Mouse (Mus musculus): Measurements from ENCODE around the gene Acer2. TPM values are rescaled to one million over a fixed set of nuclear protein-coding genes. Genes with fewer than 3 reads are reported as not detected.

Acer2 gene
- polyA plus RNA-seq, 1 experiment from 2014 or later, result 7.0 TPM

- Histone ChIP-seq H3K27me3 (ENCODE audit: control insufficient read depth, insufficient read depth, low read length) (no peaks in the 10 kb centered on the region), H3K4me3 (ENCODE audit: low read depth, low read length) (peak overlapping the region; percentile 99), H3K36me3 (ENCODE audit: control insufficient read depth, insufficient read depth, low read length) (peaks cover 22% of the 10 kb centered on the region), H3K9ac (ENCODE audit: low read length) (peak overlapping the region; percentile 99), H3K4me2 (peak overlapping the region; percentile 79), H3K9me3 (ENCODE audit: control insufficient read depth, low read length) (no peaks in the 10 kb centered on the region), H3K4me1 (ENCODE audit: control insufficient read depth, insufficient read depth, low read length) (peaks cover 8% of the 10 kb centered on the region), H3K27ac (ENCODE audit: low read depth, low read length) (peak overlapping the region; percentile 86)
- DNase-seq (ENCODE audit: low spot score, missing footprints), result peak; percentile 87
- WGBS, result 2% methylated on average over 50 of the region's 50 CpGs
- no peak for ATAC-seq (ENCODE audit: low FRiP score)
These were observed 17.7 kb upstream of the Acer2 start for GRCm38 (mm10) chr4:86856304-86857112.

- Histone ChIP-seq H3K9ac (ENCODE audit: low read length) (peak within 1 kb of the TSS; percentile 99), H3K27ac (ENCODE audit: low read depth, low read length) (peak within 1 kb of the TSS; percentile 86), H3K4me3 (ENCODE audit: low read depth, low read length) (peak within 1 kb of the TSS; percentile 99), H3K4me2 (peak within 1 kb of the TSS; percentile 81), H3K36me3 (ENCODE audit: control insufficient read depth, insufficient read depth, low read length) (peaks cover 22% of the 10 kb centered on the region), H3K9me3 (ENCODE audit: control insufficient read depth, low read length) (no peaks in the 10 kb centered on the region), H3K27me3 (ENCODE audit: control insufficient read depth, insufficient read depth, low read length) (no peaks in the 10 kb centered on the region), H3K4me1 (ENCODE audit: control insufficient read depth, insufficient read depth, low read length) (peaks cover 8% of the 10 kb centered on the region)
- ATAC-seq (ENCODE audit: low FRiP score), result peak; percentile 98
- under 1% methylated on average over 68 of the region's 68 CpGs for WGBS
- DNase-seq (ENCODE audit: low spot score, missing footprints), result peak; percentile 99
These were observed 16.8 kb upstream of the Acer2 start, which contains the start of gene Rps6 for GRCm38 (mm10) chr4:86857113-86858069. Gene Rps6, minus strand, starts transcription at chr4:86857412.

DNA sequence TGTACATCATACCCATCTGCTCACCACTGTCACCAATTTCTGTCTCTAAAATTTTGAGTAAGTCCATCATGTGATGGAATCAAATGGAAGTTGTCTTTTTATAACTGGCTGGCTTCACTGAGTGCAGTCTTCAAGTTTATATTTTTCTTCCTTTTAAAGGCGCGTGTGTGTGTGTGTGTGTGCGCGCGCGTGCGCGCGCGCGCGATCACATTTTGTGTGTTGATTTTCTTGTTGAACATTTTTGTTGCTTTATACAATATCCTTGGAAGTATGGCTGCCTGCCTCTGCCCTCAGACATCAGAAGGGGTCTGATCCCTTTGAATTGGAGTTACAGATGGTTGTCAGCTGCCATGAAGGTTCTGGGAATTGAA is 16.1 kb upstream of the Acer2 start:
- Histone ChIP-seq H3K4me2 (peak overlapping the region; percentile 81), H3K27ac (ENCODE audit: low read depth, low read length) (no peak overlapping the region), H3K9me3 (ENCODE audit: control insufficient read depth, low read length) (no peaks in the 10 kb centered on the region), H3K9ac (ENCODE audit: low read length) (peak overlapping the region; percentile 99), H3K4me1 (ENCODE audit: control insufficient read depth, insufficient read depth, low read length) (peaks cover 8% of the 10 kb centered on the region), H3K4me3 (ENCODE audit: low read depth, low read length) (peak overlapping the region; percentile 99), H3K27me3 (ENCODE audit: control insufficient read depth, insufficient read depth, low read length) (no peaks in the 10 kb centered on the region), H3K36me3 (ENCODE audit: control insufficient read depth, insufficient read depth, low read length) (peaks cover 19% of the 10 kb centered on the region)
- ATAC-seq (ENCODE audit: low FRiP score) (no peak), DNase-seq (ENCODE audit: low spot score, missing footprints) (no peak)
- WGBS, result 64% methylated on average over 12 of the region's 12 CpGs

- no peak overlapping the region for H3K4me2 ChIP-seq
- DNase-seq (ENCODE audit: low spot score, missing footprints), result no peak
- H3K4me3 ChIP-seq (ENCODE audit: low read depth, low read length), result no peak overlapping the region
- no peak overlapping the region for H3K27ac ChIP-seq (ENCODE audit: low read depth, low read length)
- H3K9ac ChIP-seq (ENCODE audit: low read length), result no peak overlapping the region
- H3K27me3 ChIP-seq (ENCODE audit: control insufficient read depth, insufficient read depth, low read length), result no peaks in the 10 kb centered on the region
- no peaks in the 10 kb centered on the region for H3K9me3 ChIP-seq (ENCODE audit: control insufficient read depth, low read length)
- no peak for ATAC-seq (ENCODE audit: low FRiP score)
- WGBS, result 84% methylated on average over 5 of the region's 5 CpGs
- no peaks in the 10 kb centered on the region for H3K36me3 ChIP-seq (ENCODE audit: control insufficient read depth, insufficient read depth, low read length)
- H3K4me1 ChIP-seq (ENCODE audit: control insufficient read depth, insufficient read depth, low read length), result no peaks in the 10 kb centered on the region
These were observed 10.1 kb upstream of the Acer2 start for GRCm38 (mm10) chr4:86864087-86864486.

GRCm38 (mm10) chr4:86871988-86872387 is 2.2 kb upstream of the Acer2 start:
- no peak overlapping the region for H3K4me2 ChIP-seq
- H3K27me3 ChIP-seq (ENCODE audit: control insufficient read depth, insufficient read depth, low read length), result peaks cover 11% of the 10 kb centered on the region; the same call in 1 of the 2 replicates
- no peak overlapping the region for H3K9ac ChIP-seq (ENCODE audit: low read length)
- no peaks in the 10 kb centered on the region for H3K9me3 ChIP-seq (ENCODE audit: control insufficient read depth, low read length)
- 0 out of 2 replicates have a peak, but pooled peaks cover 2% of the 10 kb centered on the region for H3K4me1 ChIP-seq (ENCODE audit: control insufficient read depth, insufficient read depth, low read length)
- H3K36me3 ChIP-seq (ENCODE audit: control insufficient read depth, insufficient read depth, low read length), result no peaks in the 10 kb centered on the region
- H3K4me3 ChIP-seq (ENCODE audit: low read depth, low read length), result no peak overlapping the region
- DNase-seq (ENCODE audit: low spot score, missing footprints) (no peak), ATAC-seq (ENCODE audit: low FRiP score) (no peak)
- H3K27ac ChIP-seq (ENCODE audit: low read depth, low read length), result no peak overlapping the region

DNA sequence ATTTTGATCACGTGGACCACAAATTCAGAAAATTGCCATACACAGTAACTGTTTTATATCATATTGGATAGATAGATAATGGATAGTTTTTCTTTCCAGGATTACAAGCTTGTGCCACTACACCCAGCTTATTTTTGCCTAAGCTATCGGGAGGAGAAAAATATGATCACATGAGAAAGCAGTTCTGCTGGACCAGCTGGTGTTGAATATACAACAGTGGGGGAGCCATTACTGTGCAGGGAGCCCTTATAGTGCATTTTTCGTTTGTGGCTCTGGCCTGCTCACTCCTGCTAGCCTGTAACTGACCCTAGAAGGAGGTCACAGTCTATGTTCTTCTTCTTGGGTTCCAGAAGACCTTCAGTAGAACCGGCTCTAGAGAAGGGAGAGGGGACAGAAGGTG is 1.1 kb upstream of the Acer2 start:
- H3K4me1 ChIP-seq (ENCODE audit: control insufficient read depth, insufficient read depth, low read length), result 0 out of 2 replicates have a peak, but pooled peaks cover 2% of the 10 kb centered on the region
- H3K9me3 ChIP-seq (ENCODE audit: control insufficient read depth, low read length), result no peaks in the 10 kb centered on the region
- no peak overlapping the region for H3K9ac ChIP-seq (ENCODE audit: low read length)
- no peak overlapping the region for H3K4me2 ChIP-seq
- peaks cover 11% of the 10 kb centered on the region; the same call in 1 of the 2 replicates for H3K27me3 ChIP-seq (ENCODE audit: control insufficient read depth, insufficient read depth, low read length)
- ATAC-seq (ENCODE audit: low FRiP score) (no peak), DNase-seq (ENCODE audit: low spot score, missing footprints) (no peak)
- H3K36me3 ChIP-seq (ENCODE audit: control insufficient read depth, insufficient read depth, low read length), result no peaks in the 10 kb centered on the region
- 46% methylated on average over 4 of the region's 4 CpGs for WGBS
- no peak overlapping the region for H3K4me3 ChIP-seq (ENCODE audit: low read depth, low read length)
- H3K27ac ChIP-seq (ENCODE audit: low read depth, low read length), result no peak overlapping the region

- Histone ChIP-seq H3K9me3 (ENCODE audit: control insufficient read depth, low read length) (no peaks in the 10 kb centered on the region; the same call in 1 of the 2 replicates), H3K36me3 (ENCODE audit: control insufficient read depth, insufficient read depth, low read length) (no peaks in the 10 kb centered on the region), H3K4me1 (ENCODE audit: control insufficient read depth, insufficient read depth, low read length) (0 out of 2 replicates have a peak, but pooled peaks cover 2% of the 10 kb centered on the region), H3K9ac (ENCODE audit: low read length) (no peak overlapping the region), H3K27ac (ENCODE audit: low read depth, low read length) (no peak overlapping the region), H3K4me2 (no peak overlapping the region), H3K27me3 (ENCODE audit: control insufficient read depth, insufficient read depth, low read length) (peaks cover 7% of the 10 kb centered on the region; the same call in 1 of the 2 replicates), H3K4me3 (ENCODE audit: low read depth, low read length) (no peak overlapping the region)
- ATAC-seq (ENCODE audit: low FRiP score), result no peak
- WGBS, result 96% methylated on average over 2 of the region's 2 CpGs
- DNase-seq (ENCODE audit: low spot score, missing footprints), result no peak
These were observed 5.3 kb downstream of the Acer2 start for GRCm38 (mm10) chr4:86879477-86879876.

- no peak overlapping the region for H3K4me3 ChIP-seq (ENCODE audit: low read depth, low read length)
- H3K27me3 ChIP-seq (ENCODE audit: control insufficient read depth, insufficient read depth, low read length), result peaks cover 1% of the 10 kb centered on the region; the same call in 1 of the 2 replicates
- no peak for DNase-seq (ENCODE audit: low spot score, missing footprints)
- H3K9me3 ChIP-seq (ENCODE audit: control insufficient read depth, low read length), result no peaks in the 10 kb centered on the region; the same call in 1 of the 2 replicates
- H3K27ac ChIP-seq (ENCODE audit: low read depth, low read length), result no peak overlapping the region
- H3K4me2 ChIP-seq, result no peak overlapping the region
- no peaks in the 10 kb centered on the region for H3K4me1 ChIP-seq (ENCODE audit: control insufficient read depth, insufficient read depth, low read length)
- H3K36me3 ChIP-seq (ENCODE audit: control insufficient read depth, insufficient read depth, low read length), result no peaks in the 10 kb centered on the region
- no peak for ATAC-seq (ENCODE audit: low FRiP score)
- H3K9ac ChIP-seq (ENCODE audit: low read length), result no peak overlapping the region
- 82% methylated on average over 4 of the region's 4 CpGs for WGBS
These were observed 7.0 kb downstream of the Acer2 start for GRCm38 (mm10) chr4:86881178-86881577.
